Mouse (Mus musculus) gastrocnemius, postnatal 10 days (tissue): ENCODE data around the gene Usp48. TPM values are rescaled to one million over a fixed set of nuclear protein-coding genes. Genes with fewer than 3 reads are reported as not detected.
"Not testable (repeated sequence)": the region's sequence is repeated elsewhere in the genome, so short reads cannot be mapped to it uniquely, and the experiment has no call there.

Experiments
- DNase-seq: peaks from one replicate; pipeline ENCODE4 v3.0.0; 2021; ENCODE audit warnings: mixed read lengths
- long read RNA-seq, 2 experiments: library from polyadenylated mRNA; stranded (forward); transcript quantifications; one replicate each; pipeline ENCODE4 v2.0.0; 2021
- total RNA-seq, 2 experiments: library from RNA; stranded (reverse); gene quantifications; 2 replicates each; pipeline ENCODE4 v1.2.3; 2021

Gene Usp48
- 10 to 100 TPM; 26.4 to 44.1 TPM for total RNA-seq
- long read RNA-seq, experiment 1, full-length matches to known transcripts = 4 of 34 reads
- long read RNA-seq, experiment 1, partial matches to known transcripts = 2 of 34 reads
- long read RNA-seq, experiment 1, other reads (novel, unspliced or antisense) = 28 of 34 reads
- long read RNA-seq, experiment 2, full-length matches to known transcripts = 5 of 27 reads
- long read RNA-seq, experiment 2, partial matches to known transcripts = 5 of 27 reads
- long read RNA-seq, experiment 2, other reads (novel, unspliced or antisense) = 17 of 27 reads

GRCm38 (mm10) chr4:137593601-137594495 is at the start of gene Usp48:
Gene Usp48, plus strand, starts transcription at chr4:137593755.
- peak; percentile 100 for DNase-seq

- DNase-seq = no peak
Measured at GRCm38 (mm10) chr4:137545568-137545967, 48.0 kb upstream of the Usp48 start.

- DNase-seq = no peak
Measured at GRCm38 (mm10) chr4:137546003-137546525, 47.5 kb upstream of the Usp48 start.

GRCm38 (mm10) chr4:137553466-137553865 is 40.1 kb upstream of the Usp48 start:
- no peak for DNase-seq

GRCm38 (mm10) chr4:137556673-137557210 is 36.8 kb upstream of the Usp48 start:
- DNase-seq = no peak

- DNase-seq = no peak
Measured at GRCm38 (mm10) chr4:137569873-137570272, 23.7 kb upstream of the Usp48 start.

- DNase-seq = no peak
Measured at GRCm38 (mm10) chr4:137574469-137574868, 19.1 kb upstream of the Usp48 start, which contains the start of gene Ldlrad2. Gene Ldlrad2, minus strand, starts transcription at chr4:137574569.

- no peak for DNase-seq
Measured at GRCm38 (mm10) chr4:137577486-137577885, 16.1 kb upstream of the Usp48 start.

GRCm38 (mm10) chr4:137578181-137578845 is 15.2 kb upstream of the Usp48 start:
- peak; percentile 66 for DNase-seq

- no peak for DNase-seq
Measured at GRCm38 (mm10) chr4:137579789-137580188, 13.8 kb upstream of the Usp48 start.

GRCm38 (mm10) chr4:137580299-137580698 is 13.3 kb upstream of the Usp48 start:
- no peak for DNase-seq

GRCm38 (mm10) chr4:137581815-137582214 is 11.7 kb upstream of the Usp48 start:
- no peak for DNase-seq

GRCm38 (mm10) chr4:137589095-137589494 is 4.5 kb upstream of the Usp48 start:
- DNase-seq = not testable (repeated sequence)

GRCm38 (mm10) chr4:137589586-137589985 is 4.0 kb upstream of the Usp48 start:
- DNase-seq = no peak

GRCm38 (mm10) chr4:137590961-137591360 is 2.6 kb upstream of the Usp48 start:
- no peak for DNase-seq

- DNase-seq = no peak
Measured at GRCm38 (mm10) chr4:137594496-137595270, 1.1 kb downstream of the Usp48 start.

GRCm38 (mm10) chr4:137597098-137597630 is 3.6 kb downstream of the Usp48 start:
- no peak for DNase-seq

- no peak for DNase-seq
Measured at GRCm38 (mm10) chr4:137598577-137598976, 5.0 kb downstream of the Usp48 start.

- no peak for DNase-seq
Measured at GRCm38 (mm10) chr4:137603449-137604171, 10.1 kb downstream of the Usp48 start.

GRCm38 (mm10) chr4:137607023-137607422 is 13.5 kb downstream of the Usp48 start:
- no peak for DNase-seq
